Mouse (Mus musculus) heart, embryonic 14.5 days (tissue): ENCODE data around the gene Eif2ak3. TPM values are rescaled to one million over a fixed set of nuclear protein-coding genes. Genes with fewer than 3 reads are reported as not detected.

ENCODE experiments used
- ATAC-seq: fragments of 200-750 bp; cut with Nextera tagmentation; 2 replicates; pipeline ENCODE4 v1.8.0; 2017; ENCODE audit warnings: low read depth, moderate TSS enrichment; ENCODE audit not compliant: insufficient number of reproducible peaks, insufficient read depth, low FRiP score
- H3K27ac ChIP-seq, 2 experiments: fragments of 200-500 bp in 1 of 2; fragments of 300-500 bp in 1 of 2; sonication (generic) in 1 of 2; replicated peaks in 1 of 2; 2 replicates each; pipeline ENCODE4 v1.5.1; 2012 to 2014; ENCODE audit warnings: low read depth in 2 of 2, low read length in 2 of 2, control low read depth in 1 of 2, mild to moderate bottlenecking in 1 of 2, mixed read lengths in 1 of 2; ENCODE audit not compliant: control insufficient read depth in 1 of 2, insufficient read depth in 1 of 2
- H3K27me3 ChIP-seq: fragments of 300-500 bp; sonication (generic); 2 replicates; pipeline ENCODE4 v1.6.1; 2014; ENCODE audit warnings: mild to moderate bottlenecking, low read length, control low read depth; ENCODE audit not compliant: control insufficient read depth, insufficient read depth
- H3K36me3 ChIP-seq: fragments of 300-500 bp; sonication (generic); 2 replicates; pipeline ENCODE4 v1.6.1; 2014; ENCODE audit warnings: mild to moderate bottlenecking, control low read depth, low read length, mixed read lengths; ENCODE audit not compliant: control insufficient read depth, insufficient read depth
- H3K4me1 ChIP-seq, 2 experiments: fragments of 200-500 bp in 1 of 2; fragments of 300-500 bp in 1 of 2; sonication (generic) in 1 of 2; 2 replicates each; pipeline ENCODE4 v1.6.1; 2012 to 2014; ENCODE audit warnings: low read length in 2 of 2, control low read depth in 1 of 2, mixed read lengths in 1 of 2; ENCODE audit not compliant: control insufficient read depth in 2 of 2, insufficient read depth in 2 of 2
- H3K4me2 ChIP-seq: fragments of 300-500 bp; sonication (generic); 2 replicates; pipeline ENCODE4 v1.6.1; 2014; ENCODE audit warnings: mild to moderate bottlenecking, low read length
- H3K4me3 ChIP-seq, 2 experiments: fragments of 200-500 bp in 1 of 2; fragments of 300-500 bp in 1 of 2; sonication (generic) in 1 of 2; 2 replicates each; pipeline ENCODE4 v1.5.1; 2012 to 2014; ENCODE audit warnings: low read length in 2 of 2, mild to moderate bottlenecking in 2 of 2, control low read depth in 1 of 2, low read depth in 1 of 2, moderate library complexity in 1 of 2; ENCODE audit not compliant: control insufficient read depth in 1 of 2, insufficient read depth in 1 of 2
- H3K9ac ChIP-seq: fragments of 300-500 bp; sonication (generic); 2 replicates; pipeline ENCODE4 v1.6.1; 2014; ENCODE audit warnings: mild to moderate bottlenecking, low read length
- H3K9me3 ChIP-seq: fragments of 300-500 bp; sonication (generic); 2 replicates; pipeline ENCODE4 v1.6.1; 2016; ENCODE audit warnings: low read length, control low read depth; ENCODE audit not compliant: control insufficient read depth
- WGBS: fragments of 180-500 bp; shearing (Covaris S2); extraction: QIAGEN DNeasy Blood & Tissue Kit; methylation state at CpG from one replicate; pipeline ENCODE4 v1.1.7; 2014; 5-methylcytosine and 5-hydroxymethylcytosine counted together
- polyA plus RNA-seq: library from polyadenylated mRNA; unstranded; fragments of >200 nt; fragmentation: Nextera tagmentation; extraction: Ambion mirVana; gene quantifications from 2 replicates; pipeline ENCODE4 v1.2.1, GENCODE M21; 2014

Gene Eif2ak3
- polyA plus RNA-seq, 1 experiment from 2014 or later = 5.0 TPM

GRCm38 (mm10) chr6:70810524-70810923 is 33.8 kb upstream of the Eif2ak3 start:
- Histone ChIP-seq H3K4me3 (no peak overlapping the region), H3K27ac (no peak overlapping the region), H3K36me3 (no peaks in the 10 kb centered on the region), H3K4me1 (peaks cover 10% of the 10 kb centered on the region in 2 experiments; a peak in 2 of 4 replicates), H3K27me3 (no peaks in the 10 kb centered on the region), H3K4me2 (no peak overlapping the region), H3K9me3 (no peaks in the 10 kb centered on the region), H3K9ac (no peak overlapping the region)
- WGBS = 59% methylated on average over 1 of the region's 1 CpGs
- ATAC-seq = no peak

GRCm38 (mm10) chr6:70811557-70812525 is 32.5 kb upstream of the Eif2ak3 start:
- WGBS = 12% methylated on average over 6 of the region's 6 CpGs
- H3K27me3 ChIP-seq = no peaks in the 10 kb centered on the region
- no peak overlapping the region for H3K4me2 ChIP-seq
- no peaks in the 10 kb centered on the region for H3K36me3 ChIP-seq
- no peak overlapping the region for H3K9ac ChIP-seq
- no peak for ATAC-seq
- no peaks in the 10 kb centered on the region for H3K9me3 ChIP-seq
- peaks cover 7 to 10% of the 10 kb centered on the region in 2 experiments; a peak in 2 of 4 replicates for H3K4me1 ChIP-seq
- no peak overlapping the region for H3K4me3 ChIP-seq
- peak overlapping the region; percentile 37 to 64 for H3K27ac ChIP-seq

GRCm38 (mm10) chr6:70812526-70812895 is 31.8 kb upstream of the Eif2ak3 start:
- no peak overlapping the region for H3K4me2 ChIP-seq
- 0 out of 2 replicates have a peak overlapping the region, but pooled peaks have one; percentile 18 for H3K9ac ChIP-seq
- 19% methylated on average over 4 of the region's 4 CpGs for WGBS

GRCm38 (mm10) chr6:70813921-70814628 is 30.2 kb upstream of the Eif2ak3 start:
- no peak overlapping the region for H3K9ac ChIP-seq
- ATAC-seq = no peak
- 77% methylated on average over 18 of the region's 18 CpGs for WGBS
- no peaks in the 10 kb centered on the region for H3K27me3 ChIP-seq
- no peaks in the 10 kb centered on the region for H3K36me3 ChIP-seq
- H3K4me1 ChIP-seq = peaks cover 7 to 10% of the 10 kb centered on the region in 2 experiments; a peak in 2 of 4 replicates
- H3K4me3 ChIP-seq = no peak overlapping the region
- H3K9me3 ChIP-seq = no peaks in the 10 kb centered on the region
- H3K27ac ChIP-seq = no peak overlapping the region
- no peak overlapping the region for H3K4me2 ChIP-seq

More at GRCm38 (mm10) chr6:70812526-70812895, 31.8 kb upstream of the Eif2ak3 start:
- 0 out of 2 replicates have a peak, but pooled peaks have one; percentile 61 for ATAC-seq
- Histone ChIP-seq H3K27me3 (no peaks in the 10 kb centered on the region), H3K9me3 (no peaks in the 10 kb centered on the region), H3K4me1 (peaks cover 7 to 10% of the 10 kb centered on the region in 2 experiments; a peak in 2 of 4 replicates), H3K4me3 (no peak overlapping the region), H3K27ac (peak overlapping the region; percentile 37 to 71), H3K36me3 (no peaks in the 10 kb centered on the region)

- peaks cover 5 to 10% of the 10 kb centered on the region in 2 experiments; a peak in 2 of 4 replicates for H3K4me1 ChIP-seq
These were observed 29.7 kb upstream of the Eif2ak3 start for GRCm38 (mm10) chr6:70814629-70814950.

GRCm38 (mm10) chr6:70815471-70815870 is 28.8 kb upstream of the Eif2ak3 start:
- Histone ChIP-seq H3K9me3 (no peaks in the 10 kb centered on the region), H3K27me3 (no peaks in the 10 kb centered on the region)
- no peak for ATAC-seq

More at GRCm38 (mm10) chr6:70814629-70814950, 29.7 kb upstream of the Eif2ak3 start:
- no peaks in the 10 kb centered on the region for H3K27me3 ChIP-seq
- no peak overlapping the region for H3K4me3 ChIP-seq
- H3K27ac ChIP-seq = no peak overlapping the region
- no peak overlapping the region for H3K4me2 ChIP-seq
- no peaks in the 10 kb centered on the region for H3K36me3 ChIP-seq
- WGBS = 80% methylated on average over 4 of the region's 4 CpGs
- no peak for ATAC-seq
- no peaks in the 10 kb centered on the region for H3K9me3 ChIP-seq
- H3K9ac ChIP-seq = no peak overlapping the region

GRCm38 (mm10) chr6:70821566-70821965 is 22.7 kb upstream of the Eif2ak3 start:
- Histone ChIP-seq H3K27ac (peak overlapping the region; percentile 33 to 67), H3K4me3 (no peak overlapping the region), H3K27me3 (no peaks in the 10 kb centered on the region), H3K9ac (no peak overlapping the region), H3K4me2 (no peak overlapping the region), H3K36me3 (no peaks in the 10 kb centered on the region), H3K9me3 (no peaks in the 10 kb centered on the region), H3K4me1 (peaks cover 11 to 19% of the 10 kb centered on the region in 2 experiments)
- 58% methylated on average over 2 of the region's 2 CpGs for WGBS
- ATAC-seq = no peak

More at GRCm38 (mm10) chr6:70815471-70815870, 28.8 kb upstream of the Eif2ak3 start:
- H3K27ac ChIP-seq = no peak overlapping the region
- no peaks in the 10 kb centered on the region for H3K36me3 ChIP-seq
- no peak overlapping the region for H3K4me3 ChIP-seq
- H3K9ac ChIP-seq = no peak overlapping the region
- no peak overlapping the region for H3K4me2 ChIP-seq
- H3K4me1 ChIP-seq = peaks cover 5 to 10% of the 10 kb centered on the region in 2 experiments; a peak in 2 of 4 replicates
- WGBS = 77% methylated on average over 8 of the region's 8 CpGs
